Mouse (Mus musculus): Measurements from ENCODE around the gene Zscan18.

- TF ChIP-seq POLR2AphosphoS2 (IDR thresholded peaks at IDR 0.05; ENCODE audit: insufficient read length, low read depth) (no peak), MYOD1 (IDR thresholded peaks at IDR 0.05; ENCODE audit: control insufficient read depth in 1 of 3, insufficient read length in 2 of 3, low read depth in 2 of 3) (no peak), POLR2A (IDR thresholded peaks at IDR 0.05; ENCODE audit: insufficient read length, low read depth) (no peak), MAX (IDR thresholded peaks at IDR 0.05; ENCODE audit: low read depth) (no peak), USF1 (IDR thresholded peaks at IDR 0.05; ENCODE audit: low read depth) (no peak), TCF3 (IDR thresholded peaks at IDR 0.05; ENCODE audit: insufficient read length, low read depth) (no peak)
Measured at GRCm38 (mm10) chr7:12780151-12780830, 23.1 kb downstream of the Zscan18 start.
